Mouse (Mus musculus) erythroblast, embryonic 14.5 days (primary cell): ENCODE results near the gene Adcy9. TPM values are rescaled to one million over a fixed set of nuclear protein-coding genes. Genes with fewer than 3 reads are reported as not detected.

ENCODE experiments used
- H3K27me3 ChIP-seq: 2 replicates; pipeline ENCODE4 v1.6.1; 2012; ENCODE audit warnings: inconsistent platforms; ENCODE audit not compliant: control insufficient read depth
- H3K36me3 ChIP-seq: 2 replicates; pipeline ENCODE4 v1.6.1; 2012; ENCODE audit warnings: mild to moderate bottlenecking, inconsistent platforms; ENCODE audit not compliant: control insufficient read depth
- H3K4me1 ChIP-seq: 2 replicates; pipeline ENCODE4 v1.6.1; 2012; ENCODE audit warnings: inconsistent platforms; ENCODE audit not compliant: control insufficient read depth
- H3K4me3 ChIP-seq: replicated peaks from 2 replicates; pipeline ENCODE3; 2012; ENCODE audit warnings: moderate library complexity, mild to moderate bottlenecking, inconsistent platforms
- H3K9me3 ChIP-seq: 2 replicates; pipeline ENCODE4 v1.6.1; 2012; ENCODE audit warnings: low read length, inconsistent platforms, mixed read lengths; ENCODE audit not compliant: control insufficient read depth
- GATA1 ChIP-seq: IDR thresholded peaks from 2 replicates; pipeline ENCODE4 v1.6.1; 2012; ENCODE audit warnings: low read length, inconsistent platforms, mixed read lengths
- TAL1 ChIP-seq: IDR thresholded peaks from 3 replicates; pipeline ENCODE4 v1.6.1; 2012; ENCODE audit warnings: low read length, inconsistent platforms, mixed read lengths
- polyA plus RNA-seq: library from polyadenylated mRNA; stranded (reverse); fragments of >175 nt; gene quantifications from 2 replicates; pipeline ENCODE4 v1.2.3, GENCODE M21; 2012

Gene Adcy9
- polyA plus RNA-seq, 1 experiment = not detected

GRCm38 (mm10) chr16:4413301-4413700 lies 7.0 kb downstream of the Adcy9 start:
- H3K27me3 ChIP-seq = peaks cover 3% of the 10 kb centered on the region
- H3K4me1 ChIP-seq = peaks cover 53% of the 10 kb centered on the region
- H3K4me3 ChIP-seq = no peak overlapping the region
- no peaks in the 10 kb centered on the region for H3K9me3 ChIP-seq
- TF ChIP-seq GATA1 (no peak), TAL1 (no peak)
- peaks cover 7% of the 10 kb centered on the region; the same call in 1 of the 2 replicates for H3K36me3 ChIP-seq

- TF ChIP-seq GATA1 (no peak), TAL1 (no peak)
- H3K9me3 ChIP-seq = no peaks in the 10 kb centered on the region
- H3K27me3 ChIP-seq = no peaks in the 10 kb centered on the region
- peaks cover 48% of the 10 kb centered on the region for H3K4me1 ChIP-seq
- H3K36me3 ChIP-seq = 0 out of 2 replicates have a peak, but pooled peaks cover 2% of the 10 kb centered on the region
- H3K4me3 ChIP-seq = no peak overlapping the region
These were observed 8.0 kb downstream of the Adcy9 start for GRCm38 (mm10) chr16:4412298-4412697.

DNA sequence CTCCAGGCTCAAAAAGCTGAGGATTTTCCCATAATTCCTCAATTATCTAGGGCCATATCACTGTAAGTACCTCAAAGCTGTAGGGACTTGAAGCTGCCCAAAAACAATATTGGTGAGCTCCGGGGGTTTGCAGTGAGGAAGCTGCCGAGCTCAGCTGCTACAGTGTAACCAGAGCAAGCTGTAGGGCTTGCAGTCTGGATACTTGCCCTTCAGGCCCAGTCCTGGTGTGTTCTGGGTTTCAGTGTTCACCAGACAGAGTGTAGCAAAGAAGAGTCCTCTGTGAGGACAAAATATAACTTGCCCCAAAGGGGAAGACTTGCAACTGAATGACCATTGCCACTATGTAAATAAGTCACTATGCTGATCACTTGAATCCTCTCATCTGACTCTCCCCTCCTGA lies 9.0 kb downstream of the Adcy9 start:
- H3K27me3 ChIP-seq = no peaks in the 10 kb centered on the region
- H3K9me3 ChIP-seq = no peaks in the 10 kb centered on the region
- H3K36me3 ChIP-seq = 0 out of 2 replicates have a peak, but pooled peaks cover 2% of the 10 kb centered on the region
- TF ChIP-seq TAL1 (no peak), GATA1 (no peak)
- no peak overlapping the region for H3K4me3 ChIP-seq
- H3K4me1 ChIP-seq = peaks cover 48% of the 10 kb centered on the region

- Histone ChIP-seq H3K4me1 (peaks cover 22% of the 10 kb centered on the region), H3K4me3 (no peak overlapping the region), H3K36me3 (0 out of 2 replicates have a peak, but pooled peaks cover 2% of the 10 kb centered on the region)
These were observed 12.8 kb downstream of the Adcy9 start for GRCm38 (mm10) chr16:4407536-4407935.

GRCm38 (mm10) chr16:4406706-4407105 lies 13.6 kb downstream of the Adcy9 start:
- TF ChIP-seq GATA1 = no peak
- Histone ChIP-seq H3K9me3 (no peaks in the 10 kb centered on the region), H3K27me3 (no peaks in the 10 kb centered on the region), H3K36me3 (no peaks in the 10 kb centered on the region), H3K4me1 (peaks cover 22% of the 10 kb centered on the region), H3K4me3 (no peak overlapping the region)

More at GRCm38 (mm10) chr16:4407536-4407935, 12.8 kb downstream of the Adcy9 start:
- Histone ChIP-seq H3K27me3 (no peaks in the 10 kb centered on the region), H3K9me3 (no peaks in the 10 kb centered on the region)
- no peak for TF ChIP-seq GATA1

- Histone ChIP-seq H3K36me3 (no peaks in the 10 kb centered on the region), H3K4me1 (peaks cover 22% of the 10 kb centered on the region), H3K27me3 (no peaks in the 10 kb centered on the region), H3K4me3 (no peak overlapping the region), H3K9me3 (no peaks in the 10 kb centered on the region)
- TF ChIP-seq TAL1 (no peak), GATA1 (no peak)
These were observed 14.2 kb downstream of the Adcy9 start for GRCm38 (mm10) chr16:4406047-4406586.

DNA sequence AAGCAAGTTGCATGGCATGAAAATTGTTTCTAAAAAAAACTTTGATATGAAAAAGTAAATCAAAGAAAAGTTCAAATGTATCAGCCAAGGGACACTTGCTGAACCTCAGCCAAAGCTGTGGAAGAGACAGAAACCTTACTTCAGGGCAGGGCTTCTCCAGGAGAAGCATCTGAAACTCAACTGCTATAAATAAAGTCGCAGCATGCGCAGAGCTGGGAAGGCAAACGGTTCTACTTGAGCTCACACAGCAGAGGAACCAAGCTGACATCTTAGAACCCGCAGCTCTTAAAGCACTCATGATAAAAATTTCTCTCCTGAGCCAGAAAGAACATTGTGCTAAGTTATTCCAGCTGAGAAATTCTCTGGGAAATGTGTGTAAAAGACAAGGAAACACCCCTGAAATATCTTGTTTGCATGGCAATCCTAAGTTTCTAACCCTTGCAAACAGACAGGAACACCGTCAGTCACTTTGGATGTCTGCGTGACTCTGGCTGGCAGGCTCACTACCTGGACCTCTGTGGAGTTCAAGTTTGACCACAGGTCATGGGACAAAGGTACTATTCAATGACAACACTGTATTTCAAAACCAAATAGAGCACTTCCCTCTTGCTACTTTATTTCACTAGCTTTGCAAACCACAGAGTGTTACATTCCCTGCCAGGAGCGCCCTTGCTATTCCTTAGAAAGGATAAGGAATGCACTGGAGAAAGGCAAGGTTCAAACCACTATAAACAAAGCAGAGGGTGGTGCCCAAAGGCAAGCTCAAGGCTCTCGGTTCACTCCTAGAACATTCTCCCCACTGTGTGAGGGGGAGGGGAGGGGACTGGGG lies 15.2 kb downstream of the Adcy9 start:
- H3K36me3 ChIP-seq = no peaks in the 10 kb centered on the region
- H3K4me1 ChIP-seq = peaks cover 22% of the 10 kb centered on the region
- TF ChIP-seq TAL1 = no peak
- no peak overlapping the region for H3K4me3 ChIP-seq
- H3K27me3 ChIP-seq = no peaks in the 10 kb centered on the region
- no peaks in the 10 kb centered on the region for H3K9me3 ChIP-seq

DNA sequence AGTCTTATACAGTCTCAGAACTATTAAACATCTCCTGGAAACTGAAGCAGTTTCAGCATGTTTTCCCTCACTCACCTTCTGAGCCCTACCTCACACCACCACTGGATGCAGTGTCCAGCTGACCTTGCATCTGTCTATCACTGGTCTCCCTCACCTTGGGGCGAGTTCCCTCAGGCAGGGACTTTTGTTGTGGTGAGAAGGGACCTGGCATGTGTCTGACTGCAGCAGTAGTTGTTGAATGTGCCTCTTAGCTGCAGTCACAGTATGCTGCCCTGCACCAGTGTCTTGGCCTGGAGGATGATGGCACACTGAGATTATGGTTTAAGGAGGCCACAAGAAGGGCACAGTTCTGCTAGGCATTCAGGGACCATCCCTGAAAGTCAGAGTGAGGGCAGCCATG lies 19.2 kb downstream of the Adcy9 start:
- Histone ChIP-seq H3K4me1 (peaks cover 10% of the 10 kb centered on the region), H3K9me3 (no peaks in the 10 kb centered on the region), H3K4me3 (no peak overlapping the region), H3K27me3 (no peaks in the 10 kb centered on the region), H3K36me3 (no peaks in the 10 kb centered on the region)
- TF ChIP-seq TAL1 (no peak), GATA1 (no peak)

- Histone ChIP-seq H3K36me3 (no peaks in the 10 kb centered on the region), H3K4me1 (peaks cover 10% of the 10 kb centered on the region), H3K4me3 (no peak overlapping the region), H3K9me3 (no peaks in the 10 kb centered on the region), H3K27me3 (no peaks in the 10 kb centered on the region)
- TF ChIP-seq GATA1 = no peak
- TF ChIP-seq TAL1 = no peak
These were observed 20.7 kb downstream of the Adcy9 start for GRCm38 (mm10) chr16:4399471-4400223.
